Comparison of ENCODE assay signal across 3 mouse cellular contexts in the genomic region with DNA sequence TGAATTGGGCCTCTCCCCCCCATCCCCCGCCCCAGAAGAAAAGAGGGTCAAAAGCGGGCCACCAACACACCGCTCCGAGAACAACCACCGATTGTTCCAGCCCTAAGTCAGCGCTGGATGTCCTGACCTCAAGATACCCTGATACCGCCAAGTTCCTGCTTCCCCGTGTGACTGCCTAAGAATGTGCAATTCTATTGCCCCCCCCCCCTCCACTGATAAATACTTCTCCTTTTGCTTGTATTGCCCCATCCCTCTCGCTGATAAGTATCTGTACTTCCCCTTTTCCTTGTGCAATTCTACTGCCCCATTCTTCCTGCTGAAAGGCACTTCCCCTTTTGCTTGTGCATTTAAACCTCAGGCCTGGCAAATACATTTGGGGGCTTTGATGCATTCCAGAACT.
A peak's percentile ranks its signal among the peaks of the same experiment; 100 is the strongest.
DNase-seq lines count a peak whose midpoint lies in the region; TF ChIP-seq lines count a peak whose summit lies in the region.
"Not testable (repeated sequence)": the region's sequence is repeated elsewhere in the genome, so short reads cannot be mapped to it uniquely, and the experiment has no call there.

No protein-coding gene starts in this region.

- TF ChIP-seq RAD21 in MEL (IDR thresholded peaks at IDR 0.05; ENCODE audit: low read depth, low read length) = not testable (repeated sequence)

- peak; percentile 42 for DNase-seq in 416B (ENCODE audit: low read depth)
- DNase-seq in MEL (ENCODE audit: low read depth, low spot score) = peak; percentile 76
- DNase-seq in ZHBTc4 (ENCODE audit: low read depth, low spot score) = peak; percentile 1

- not testable (repeated sequence) for H3K9ac ChIP-seq in MEL (ENCODE audit: control insufficient read depth, low read depth, low read length, poor library complexity, severe bottlenecking)

- TF ChIP-seq EP300 in MEL (IDR thresholded peaks at IDR 0.05; ENCODE audit: low read depth in 1 of 2, low read length in 2 of 2) = peak; percentile 60 to 80

- H3K27me3 ChIP-seq in MEL (ENCODE audit: control insufficient read depth in 1 of 2, insufficient read depth in 2 of 2, low read length in 2 of 2) = not testable (repeated sequence)

- not testable (repeated sequence) for H3K4me1 ChIP-seq in MEL (ENCODE audit: control insufficient read depth in 1 of 2, insufficient read depth in 2 of 2, low read length in 2 of 2)

- H3K4me3 ChIP-seq in MEL (ENCODE audit: control insufficient read depth in 1 of 2, insufficient read depth in 1 of 2, low read depth in 2 of 2, low read length in 2 of 2) = peak overlapping the region; percentile 26 to 34; a peak in 3 of 4 replicates

- H3K79me2 ChIP-seq in MEL (ENCODE audit: control insufficient read depth, insufficient read depth, low read length, poor library complexity) = not testable (repeated sequence)

- not testable (repeated sequence) for TF ChIP-seq POLR2A in MEL (IDR thresholded peaks at IDR 0.05; ENCODE audit: control insufficient read depth in 1 of 2, insufficient read depth in 1 of 2, low read depth in 1 of 2, low read length in 2 of 2, poor library complexity in 1 of 2)

- not testable (repeated sequence) for H3K9me3 ChIP-seq in MEL (replicated peaks; ENCODE audit: insufficient read depth, low read length)

- H3K36me3 ChIP-seq in MEL (ENCODE audit: control insufficient read depth in 1 of 2, insufficient read depth in 2 of 2, low read length in 2 of 2) = peaks cover 0 to 13% of the 10 kb centered on the region in 2 experiments; a peak in 2 of 4 replicates

- peak overlapping the region; percentile 69 for H3K27ac ChIP-seq in MEL (ENCODE audit: control insufficient read depth, low read depth, low read length)

- not testable (repeated sequence) for TF ChIP-seq CTCF in MEL (IDR thresholded peaks at IDR 0.05 in 2 of 3, conservative IDR thresholded peaks at IDR 0.05 in 1 of 3; ENCODE audit: control insufficient read depth in 1 of 3, insufficient read depth in 1 of 3, low read depth in 2 of 3, low read length in 3 of 3, poor library complexity in 1 of 3, severe bottlenecking in 1 of 3)

TF ChIP-seq in MEL, 35 proteins besides CTCF, POLR2A, EP300 and RAD21:
- TF ChIP-seq GATA1 (IDR thresholded peaks at IDR 0.05; ENCODE audit: low read depth, low read length) = peak; percentile 44
- TF ChIP-seq RCOR1 (IDR thresholded peaks at IDR 0.05; ENCODE audit: low read depth, low read length) = peak; percentile 49; the same call in 1 of the 2 replicates
- 0 out of 2 replicates have a peak, but pooled peaks have one; percentile 22 for TF ChIP-seq MAZ (IDR thresholded peaks at IDR 0.05; ENCODE audit: low read depth, low read length)

Comparison
In these comparisons a context has a peak if more than half of its experiments do, and no peak if none do; other contexts are left out.
1. DNase-seq: peak in every context shown above with its lines; median percentile 76 in MEL; 42 in 416B; 1 in ZHBTc4.